Mouse (Mus musculus) ES-E14 (cell line): ENCODE measurements around the gene Dusp12. TPM values are rescaled to one million over a fixed set of nuclear protein-coding genes. Genes with fewer than 3 reads are reported as not detected.

ENCODE experiments used
- DNase-seq: peaks from one replicate; pipeline ENCODE4 v3.0.0-alpha.2; 2013; ENCODE audit warnings: low read depth, low spot score
- H3K27ac ChIP-seq: 2 replicates; pipeline ENCODE4 v1.5.1; 2012; ENCODE audit warnings: low read depth, mild to moderate bottlenecking, low read length, moderate library complexity, mixed read lengths; ENCODE audit not compliant: poor library complexity, insufficient read depth, severe bottlenecking
- H3K36me3 ChIP-seq: 2 replicates; pipeline ENCODE4 v1.6.1; 2012; ENCODE audit warnings: mild to moderate bottlenecking, low read length, moderate library complexity, mixed read lengths; ENCODE audit not compliant: control insufficient read depth, poor library complexity, insufficient read depth, severe bottlenecking
- H3K4me1 ChIP-seq, 2 experiments: fragments of 150-350 bp in 1 of 2; sonication (generic) in 1 of 2; 2 replicates each; pipeline ENCODE4 v1.6.1; 2012; ENCODE audit warnings: low read length in 2 of 2, mild to moderate bottlenecking in 1 of 2, mixed read lengths in 1 of 2; ENCODE audit not compliant: control insufficient read depth in 2 of 2, insufficient read depth in 2 of 2, poor library complexity in 1 of 2
- H3K4me3 ChIP-seq, 2 experiments: fragments of 150-350 bp in 1 of 2; sonication (generic) in 1 of 2; 2 replicates each; pipeline ENCODE4 v1.5.1; 2012; ENCODE audit warnings: low read length in 2 of 2, low read depth in 1 of 2, mild to moderate bottlenecking in 1 of 2, mixed read lengths in 1 of 2; ENCODE audit not compliant: insufficient read depth in 1 of 2, poor library complexity in 1 of 2, severe bottlenecking in 1 of 2
- H3K9ac ChIP-seq: 2 replicates; pipeline ENCODE4 v1.6.1; 2012; ENCODE audit warnings: low read depth, mild to moderate bottlenecking, low read length, mixed read lengths; ENCODE audit not compliant: poor library complexity, insufficient read depth, severe bottlenecking
- H3K9me3 ChIP-seq: fragments of 150-350 bp; sonication (generic); 2 replicates; pipeline ENCODE4 v1.6.1; 2012; ENCODE audit warnings: low read depth, mild to moderate bottlenecking, low read length; ENCODE audit not compliant: control insufficient read depth, insufficient read depth
- CHD2 ChIP-seq: IDR thresholded peaks from 2 replicates; pipeline ENCODE4 v1.6.1; 2014; ENCODE audit warnings: mild to moderate bottlenecking, low read depth, low read length, inconsistent platforms
- HCFC1 ChIP-seq: IDR thresholded peaks from 2 replicates; pipeline ENCODE4 v1.6.1; 2012; ENCODE audit warnings: low read length, inconsistent platforms, borderline replicate concordance; ENCODE audit not compliant: insufficient read depth
- MAFK ChIP-seq: IDR thresholded peaks from 2 replicates; pipeline ENCODE4 v1.6.1; 2014; ENCODE audit warnings: mild to moderate bottlenecking, low read depth, low read length, inconsistent platforms; ENCODE audit not compliant: insufficient read depth
- ZC3H11A ChIP-seq: IDR thresholded peaks from 2 replicates; pipeline ENCODE4 v1.6.1; 2012; ENCODE audit warnings: low read depth, mild to moderate bottlenecking, inconsistent platforms, low read length, borderline replicate concordance
- ZNF384 ChIP-seq: IDR thresholded peaks from 2 replicates; pipeline ENCODE4 v1.6.1; 2012; ENCODE audit warnings: low read depth, low read length, inconsistent platforms
- in situ Hi-C, 2 experiments: fragments of 600-800 bp; cut with MboI; formaldehyde crosslinking; loops; one replicate each; pipeline ENCODE4 v1.15.1; 2025; ENCODE audit warnings: low sequenced_read_pairs in 2 of 2, inconsistent platforms in 1 of 2; ENCODE audit not compliant: unreplicated experiment in 2 of 2
- total RNA-seq: library from RNA; depleted of rRNA; stranded (reverse); fragments of 300-350 nt; gene quantifications from 2 replicates; pipeline ENCODE4 v1.2.3, GENCODE M21; 2012

Gene Dusp12
- total RNA-seq, 1 experiment: 47.6 TPM

GRCm38 (mm10) chr1:170864234-170864633 is 21.1 kb downstream of the Dusp12 start:
- H3K4me3 ChIP-seq: no peak overlapping the region
- H3K27ac ChIP-seq: no peak overlapping the region
- H3K36me3 ChIP-seq: no peaks in the 10 kb centered on the region
- TF ChIP-seq ZNF384 (no peak), ZC3H11A (no peak), HCFC1 (no peak), MAFK (no peak), CHD2 (no peak)
- in situ Hi-C loops: no loop called here
- no peak overlapping the region for H3K9ac ChIP-seq
- no peak for DNase-seq
- H3K9me3 ChIP-seq: no peaks in the 10 kb centered on the region
- H3K4me1 ChIP-seq: no peaks in the 10 kb centered on the region; a peak in 1 of 4 replicates

DNA sequence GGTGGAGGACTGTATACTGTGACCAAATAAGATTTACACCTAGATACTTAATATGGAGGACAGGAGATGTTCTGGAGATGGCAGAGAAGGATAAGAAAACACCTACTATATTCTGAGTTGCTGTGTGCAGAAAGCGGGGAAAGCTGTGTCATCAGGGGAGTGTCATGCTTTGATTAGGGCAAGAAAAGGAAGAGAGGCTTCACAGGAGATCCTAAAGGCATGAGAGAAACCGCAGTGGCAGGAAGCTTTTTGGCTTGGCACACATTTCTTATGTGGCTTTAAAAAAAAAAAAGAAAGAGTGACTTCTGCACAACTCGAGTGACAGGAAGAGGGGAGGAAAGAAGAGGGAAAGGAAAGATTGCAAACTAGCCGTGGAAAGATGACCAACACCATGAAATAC is 22.3 kb downstream of the Dusp12 start:
- Histone ChIP-seq H3K27ac (no peak overlapping the region), H3K36me3 (no peaks in the 10 kb centered on the region), H3K9ac (no peak overlapping the region), H3K4me1 (no peaks in the 10 kb centered on the region; a peak in 1 of 4 replicates), H3K9me3 (no peaks in the 10 kb centered on the region), H3K4me3 (no peak overlapping the region)
- in situ Hi-C loops: no loop called here
- DNase-seq: no peak
- TF ChIP-seq MAFK (no peak), CHD2 (no peak)

DNA sequence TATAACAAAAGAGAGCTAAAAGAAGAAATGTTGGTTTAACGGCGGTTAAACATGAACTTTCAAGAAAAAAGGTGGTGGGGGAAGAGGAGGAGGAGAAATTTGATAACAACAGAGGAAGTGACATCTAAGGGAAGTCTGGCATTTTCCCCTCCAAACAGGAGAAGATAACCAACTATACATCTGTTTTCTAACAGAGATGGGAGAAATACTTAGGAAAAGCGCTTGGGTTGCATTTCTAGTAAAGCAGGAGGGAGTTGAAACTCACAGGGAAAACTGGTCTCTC is 23.0 kb downstream of the Dusp12 start:
- H3K4me3 ChIP-seq: no peak overlapping the region
- H3K9me3 ChIP-seq: no peaks in the 10 kb centered on the region
- no peak overlapping the region for H3K9ac ChIP-seq
- no peaks in the 10 kb centered on the region for H3K36me3 ChIP-seq
- DNase-seq: no peak
- no peaks in the 10 kb centered on the region; a peak in 1 of 4 replicates for H3K4me1 ChIP-seq
- TF ChIP-seq HCFC1 (no peak), ZNF384 (no peak), ZC3H11A (no peak), MAFK (no peak), CHD2 (no peak)
- H3K27ac ChIP-seq: no peak overlapping the region
- in situ Hi-C loops: no loop called here

DNA sequence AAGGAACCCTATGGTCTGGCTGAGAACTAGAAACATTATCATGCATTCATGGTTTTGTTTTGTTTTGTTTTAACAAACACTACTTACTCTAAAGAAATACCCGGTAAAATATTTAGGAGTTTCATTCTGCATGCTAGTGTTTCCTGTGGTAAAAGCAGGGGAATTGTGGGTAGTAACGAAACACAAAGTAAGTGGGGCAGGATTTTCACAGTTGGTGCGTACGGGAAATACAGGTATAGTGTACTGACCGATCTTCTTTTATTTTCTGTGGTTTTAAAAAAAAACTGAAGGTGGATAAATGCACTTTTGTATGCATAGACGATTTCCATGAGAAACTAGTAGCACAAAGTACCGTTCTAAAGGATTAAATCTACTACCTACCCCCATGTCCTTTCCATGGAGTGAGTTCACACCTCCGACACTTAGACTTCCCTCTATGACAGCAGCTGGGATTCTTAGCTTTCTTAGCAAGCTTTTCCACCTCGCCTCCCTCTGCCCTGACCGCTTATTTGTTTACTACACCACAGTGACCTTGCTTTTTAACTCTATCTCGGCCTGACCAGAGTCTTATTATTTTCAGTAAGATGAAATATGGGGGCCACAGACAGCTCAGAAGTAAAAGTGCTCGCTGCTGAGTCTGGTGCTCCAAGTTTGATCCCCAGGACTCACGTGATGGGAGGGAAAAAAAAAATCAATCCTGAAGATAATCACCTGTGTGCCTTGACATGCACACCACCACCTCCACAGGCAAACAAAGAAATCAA is 23.5 kb downstream of the Dusp12 start:
- Histone ChIP-seq H3K9me3 (no peaks in the 10 kb centered on the region), H3K4me3 (no peak overlapping the region), H3K27ac (no peak overlapping the region), H3K36me3 (no peaks in the 10 kb centered on the region), H3K4me1 (no peaks in the 10 kb centered on the region; a peak in 1 of 4 replicates), H3K9ac (no peak overlapping the region)
- in situ Hi-C loops: no loop called here
- no peak for DNase-seq
- TF ChIP-seq HCFC1 (no peak), CHD2 (no peak), ZC3H11A (no peak), ZNF384 (no peak), MAFK (no peak)

GRCm38 (mm10) chr1:170858872-170859271 is 26.5 kb downstream of the Dusp12 start:
- H3K27ac ChIP-seq: no peak overlapping the region
- in situ Hi-C loops: no loop called here
- no peaks in the 10 kb centered on the region for H3K4me1 ChIP-seq
- no peak overlapping the region for H3K9ac ChIP-seq
- no peak overlapping the region for H3K4me3 ChIP-seq
- H3K36me3 ChIP-seq: no peaks in the 10 kb centered on the region
- DNase-seq: no peak
- no peaks in the 10 kb centered on the region for H3K9me3 ChIP-seq
- TF ChIP-seq ZNF384 (no peak), ZC3H11A (no peak), MAFK (no peak), CHD2 (no peak), HCFC1 (no peak)
